Comparison of ENCODE assay signal across 1 mouse cellular context in the genomic region with DNA sequence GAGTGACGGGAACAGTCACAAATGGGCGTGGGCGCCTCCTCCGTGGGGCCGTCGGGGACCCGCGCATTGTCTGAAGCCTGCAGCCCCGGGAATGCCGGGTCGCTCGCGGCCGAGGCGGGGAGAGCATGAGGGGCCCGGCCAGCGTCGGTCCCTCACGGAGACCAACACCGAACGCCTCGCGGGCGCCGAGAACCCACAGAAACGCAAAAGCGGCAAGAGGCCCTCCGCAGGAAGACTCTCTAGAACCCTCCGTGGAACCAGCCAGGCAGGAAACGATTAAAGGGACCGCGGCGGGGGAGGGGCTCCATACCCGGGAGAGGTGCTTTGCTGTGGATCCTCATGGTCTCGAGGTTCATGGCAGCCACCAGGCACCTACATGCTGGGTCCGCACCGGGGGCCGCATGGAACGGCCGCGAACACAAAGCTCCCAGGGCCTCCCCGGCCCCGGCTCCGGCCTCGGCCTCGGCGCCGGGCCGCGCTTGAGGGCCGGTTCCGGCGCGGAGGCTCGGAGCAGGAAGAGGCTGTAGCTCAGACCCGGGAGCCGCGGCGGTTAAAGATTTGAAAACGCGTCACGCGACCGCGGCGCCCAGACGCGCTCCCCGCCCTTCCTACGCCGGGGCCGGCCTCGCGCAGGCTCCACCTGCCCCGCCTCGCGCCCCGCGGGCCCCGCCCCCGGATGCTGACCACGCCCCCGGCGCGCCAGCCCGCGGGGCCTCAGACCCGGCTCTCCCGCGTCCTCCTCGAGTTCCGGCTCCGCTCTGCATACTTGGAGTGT.
TF ChIP-seq lines count a peak whose summit lies in the region.

A gene (minus strand): TSS at position 560 of the 775 bp plus-strand sequence.
A gene (plus strand): TSS at position 694 of the 775 bp plus-strand sequence.

TF ChIP-seq in MEL, 35 proteins besides CTCF, POLR2A, EP300 and RAD21 (continued from another document):
- TF ChIP-seq HCFC1 (IDR thresholded peaks at IDR 0.05; ENCODE audit: low read depth, low read length) (peak; percentile 63), MAZ (IDR thresholded peaks at IDR 0.05; ENCODE audit: low read depth, low read length) (0 out of 2 replicates have a peak, but pooled peaks have one; percentile 66), ELF1 (IDR thresholded peaks at IDR 0.05; ENCODE audit: low read depth, low read length) (peak; percentile 49; the same call in 1 of the 2 replicates), TAL1 (IDR thresholded peaks at IDR 0.05; ENCODE audit: low read length) (no peak), TBP (IDR thresholded peaks at IDR 0.05; ENCODE audit: low read depth, low read length) (peak; percentile 54; the same call in 1 of the 2 replicates), MAX (IDR thresholded peaks at IDR 0.05; ENCODE audit: low read length) (peak; percentile 77), MEF2A (IDR thresholded peaks at IDR 0.05; ENCODE audit: extremely low read depth, insufficient replicate concordance, low read depth, low read length, poor library complexity, severe bottlenecking) (no peak), MYC (IDR thresholded peaks at IDR 0.05; ENCODE audit: low read depth, low read length) (no peak), GATA1 (IDR thresholded peaks at IDR 0.05; ENCODE audit: low read depth, low read length) (no peak), CHD1 (IDR thresholded peaks at IDR 0.05; ENCODE audit: low read depth, low read length) (no peak), POLR2AphosphoS2 (IDR thresholded peaks at IDR 0.05; ENCODE audit: low read length) (peak; percentile 58; the same call in 1 of the 2 replicates), RCOR1 (IDR thresholded peaks at IDR 0.05; ENCODE audit: low read depth, low read length) (no peak), KAT2A (conservative IDR thresholded peaks at IDR 0.05; ENCODE audit: low read depth, low read length) (no peak), UBTF (IDR thresholded peaks at IDR 0.05; ENCODE audit: borderline replicate concordance, insufficient read depth, low read depth, low read length) (peak; percentile 72; the same call in 1 of the 2 replicates), MYB (IDR thresholded peaks at IDR 0.05; ENCODE audit: low read depth, low read length) (no peak), NELFE (IDR thresholded peaks at IDR 0.05; ENCODE audit: low read depth, low read length) (peak; percentile 88)
TF ChIP-seq in MEL: peak in this region for 15.
